Mouse (Mus musculus): ENCODE data around the gene Cdc42bpa.
"Not testable (repeated sequence)": the region's sequence is repeated elsewhere in the genome, so short reads cannot be mapped to it uniquely, and the experiment has no call there.

The Cdc42bpa gene

GRCm38 (mm10) chr1:179991660-179992235 lies 31.5 kb downstream of the Cdc42bpa start:
- Histone ChIP-seq H3K36me3 (ENCODE audit: insufficient read depth, low read length) (no peaks in the 10 kb centered on the region), H3K9me3 (ENCODE audit: low read length) (no peaks in the 10 kb centered on the region), H3K4me3 (replicated peaks; ENCODE audit: low read length) (no peak overlapping the region), H3K27me3 (ENCODE audit: insufficient read depth, low read length) (no peaks in the 10 kb centered on the region), H3K4me1 (replicated peaks; ENCODE audit: low read depth, low read length) (peaks cover 2% of the 10 kb centered on the region; the same call in 1 of the 2 replicates)
- TF ChIP-seq NANOG (IDR thresholded peaks at IDR 0.05; ENCODE audit: borderline replicate concordance, low read length) (no peak), POU5F1 (IDR thresholded peaks at IDR 0.05; ENCODE audit: borderline replicate concordance, low read length) (no peak), CTCF (conservative IDR thresholded peaks at IDR 0.05; ENCODE audit: low read length) (no peak)

- H3K27me3 ChIP-seq (ENCODE audit: insufficient read depth, low read length), result no peaks in the 10 kb centered on the region
- no peaks in the 10 kb centered on the region for H3K36me3 ChIP-seq (ENCODE audit: insufficient read depth, low read length)
- no peak overlapping the region for H3K4me3 ChIP-seq (replicated peaks; ENCODE audit: low read length)
- TF ChIP-seq NANOG (IDR thresholded peaks at IDR 0.05; ENCODE audit: borderline replicate concordance, low read length), result no peak
- TF ChIP-seq POU5F1 (IDR thresholded peaks at IDR 0.05; ENCODE audit: borderline replicate concordance, low read length), result no peak
- no peak for TF ChIP-seq CTCF (conservative IDR thresholded peaks at IDR 0.05; ENCODE audit: low read length)
- no peaks in the 10 kb centered on the region for H3K9me3 ChIP-seq (ENCODE audit: low read length)
- H3K4me1 ChIP-seq (replicated peaks; ENCODE audit: low read depth, low read length), result peaks cover 2% of the 10 kb centered on the region; the same call in 1 of the 2 replicates
These were observed 32.0 kb downstream of the Cdc42bpa start for GRCm38 (mm10) chr1:179992255-179992654.

- no peaks in the 10 kb centered on the region for H3K4me1 ChIP-seq (replicated peaks; ENCODE audit: low read depth, low read length)
- H3K9me3 ChIP-seq (ENCODE audit: low read length), result 0 out of 2 replicates have a peak, but pooled peaks cover 5% of the 10 kb centered on the region
- no peak overlapping the region for H3K4me3 ChIP-seq (replicated peaks; ENCODE audit: low read length)
- no peaks in the 10 kb centered on the region for H3K27me3 ChIP-seq (ENCODE audit: insufficient read depth, low read length)
- no peaks in the 10 kb centered on the region for H3K36me3 ChIP-seq (ENCODE audit: insufficient read depth, low read length)
- TF ChIP-seq CTCF (conservative IDR thresholded peaks at IDR 0.05; ENCODE audit: low read length) (0 out of 2 replicates have a peak, but pooled peaks have one; percentile 7), NANOG (IDR thresholded peaks at IDR 0.05; ENCODE audit: borderline replicate concordance, low read length) (no peak)
These were observed 47.8 kb downstream of the Cdc42bpa start for GRCm38 (mm10) chr1:180008057-180008456.

GRCm38 (mm10) chr1:180013479-180013878 lies 53.2 kb downstream of the Cdc42bpa start:
- H3K27me3 ChIP-seq (ENCODE audit: insufficient read depth, low read length), result no peaks in the 10 kb centered on the region
- H3K9me3 ChIP-seq (ENCODE audit: low read length), result no peaks in the 10 kb centered on the region
- H3K4me3 ChIP-seq (replicated peaks; ENCODE audit: low read length), result no peak overlapping the region
- no peaks in the 10 kb centered on the region for H3K4me1 ChIP-seq (replicated peaks; ENCODE audit: low read depth, low read length)
- TF ChIP-seq POU5F1 (IDR thresholded peaks at IDR 0.05; ENCODE audit: borderline replicate concordance, low read length) (no peak), CTCF (conservative IDR thresholded peaks at IDR 0.05; ENCODE audit: low read length) (no peak), NANOG (IDR thresholded peaks at IDR 0.05; ENCODE audit: borderline replicate concordance, low read length) (no peak)
- H3K36me3 ChIP-seq (ENCODE audit: insufficient read depth, low read length), result no peaks in the 10 kb centered on the region

- H3K27me3 ChIP-seq (ENCODE audit: insufficient read depth, low read length), result no peaks in the 10 kb centered on the region
- H3K9me3 ChIP-seq (ENCODE audit: low read length), result no peaks in the 10 kb centered on the region
- no peak for TF ChIP-seq CTCF (conservative IDR thresholded peaks at IDR 0.05; ENCODE audit: low read length)
- TF ChIP-seq NANOG (IDR thresholded peaks at IDR 0.05; ENCODE audit: borderline replicate concordance, low read length), result no peak
- no peak for TF ChIP-seq POU5F1 (IDR thresholded peaks at IDR 0.05; ENCODE audit: borderline replicate concordance, low read length)
- no peaks in the 10 kb centered on the region for H3K4me1 ChIP-seq (replicated peaks; ENCODE audit: low read depth, low read length)
- H3K36me3 ChIP-seq (ENCODE audit: insufficient read depth, low read length), result no peaks in the 10 kb centered on the region
- H3K4me3 ChIP-seq (replicated peaks; ENCODE audit: low read length), result no peak overlapping the region
These were observed 57.9 kb downstream of the Cdc42bpa start for GRCm38 (mm10) chr1:180018218-180018617.

GRCm38 (mm10) chr1:180021463-180022296 lies 61.4 kb downstream of the Cdc42bpa start:
- H3K4me3 ChIP-seq (replicated peaks; ENCODE audit: low read length), result no peak overlapping the region
- H3K4me1 ChIP-seq (replicated peaks; ENCODE audit: low read depth, low read length), result no peaks in the 10 kb centered on the region
- TF ChIP-seq CTCF (conservative IDR thresholded peaks at IDR 0.05; ENCODE audit: low read length), result no peak
- TF ChIP-seq NANOG (IDR thresholded peaks at IDR 0.05; ENCODE audit: borderline replicate concordance, low read length), result no peak
- TF ChIP-seq POU5F1 (IDR thresholded peaks at IDR 0.05; ENCODE audit: borderline replicate concordance, low read length), result no peak
- no peaks in the 10 kb centered on the region for H3K36me3 ChIP-seq (ENCODE audit: insufficient read depth, low read length)
- H3K9me3 ChIP-seq (ENCODE audit: low read length), result no peaks in the 10 kb centered on the region
- H3K27me3 ChIP-seq (ENCODE audit: insufficient read depth, low read length), result no peaks in the 10 kb centered on the region

GRCm38 (mm10) chr1:180023512-180023911 lies 63.2 kb downstream of the Cdc42bpa start:
- H3K9me3 ChIP-seq (ENCODE audit: low read length), result no peaks in the 10 kb centered on the region
- H3K27me3 ChIP-seq (ENCODE audit: insufficient read depth, low read length), result no peaks in the 10 kb centered on the region
- H3K4me3 ChIP-seq (replicated peaks; ENCODE audit: low read length), result no peak overlapping the region
- no peaks in the 10 kb centered on the region for H3K36me3 ChIP-seq (ENCODE audit: insufficient read depth, low read length)
- H3K4me1 ChIP-seq (replicated peaks; ENCODE audit: low read depth, low read length), result no peaks in the 10 kb centered on the region; the same call in 1 of the 2 replicates
- TF ChIP-seq CTCF (conservative IDR thresholded peaks at IDR 0.05; ENCODE audit: low read length) (no peak), NANOG (IDR thresholded peaks at IDR 0.05; ENCODE audit: borderline replicate concordance, low read length) (no peak), POU5F1 (IDR thresholded peaks at IDR 0.05; ENCODE audit: borderline replicate concordance, low read length) (no peak)

- not testable (repeated sequence) for H3K27me3 ChIP-seq (ENCODE audit: insufficient read depth, low read length); H3K9me3 ChIP-seq (ENCODE audit: low read length); H3K36me3 ChIP-seq (ENCODE audit: insufficient read depth, low read length); H3K4me3 ChIP-seq (replicated peaks; ENCODE audit: low read length)
- peaks cover 21% of the 10 kb centered on the region for H3K4me1 ChIP-seq (replicated peaks; ENCODE audit: low read depth, low read length)
These were observed 69.6 kb downstream of the Cdc42bpa start for GRCm38 (mm10) chr1:180029863-180030262.
